Mouse (Mus musculus) lung, postnatal 0 days (tissue): ENCODE data around the gene Adcy7. TPM values are rescaled to one million over a fixed set of nuclear protein-coding genes. Genes with fewer than 3 reads are reported as not detected.

Source experiments
- ATAC-seq: fragments of 200-750 bp; cut with Nextera tagmentation; 2 replicates; pipeline ENCODE4 v1.8.0; 2017; ENCODE audit warnings: moderate library complexity
- DNase-seq: peaks from one replicate; pipeline ENCODE4 v3.0.0-alpha.2; 2016; ENCODE audit warnings: low spot score
- H3K27ac ChIP-seq: fragments of 300-500 bp; sonication (generic); 2 replicates; pipeline ENCODE4 v1.5.1; 2014; ENCODE audit warnings: antibody characterized with exemption, mild to moderate bottlenecking, low read length, mixed read lengths
- H3K27me3 ChIP-seq: fragments of 300-500 bp; sonication (generic); replicated peaks from 2 replicates; pipeline ENCODE4 v1.6.1; 2014; ENCODE audit warnings: low read length, mixed read lengths; ENCODE audit not compliant: insufficient read depth
- H3K36me3 ChIP-seq: fragments of 300-500 bp; sonication (generic); 2 replicates; pipeline ENCODE4 v1.6.1; 2014; ENCODE audit warnings: low read length, mixed read lengths; ENCODE audit not compliant: insufficient read depth
- H3K4me1 ChIP-seq: fragments of 300-500 bp; sonication (generic); 2 replicates; pipeline ENCODE4 v1.6.1; 2014; ENCODE audit warnings: antibody characterized with exemption, low read depth, low read length, mixed read lengths; ENCODE audit not compliant: insufficient read depth
- H3K4me2 ChIP-seq: fragments of 300-500 bp; sonication (generic); replicated peaks from 2 replicates; pipeline ENCODE4 v1.6.1; 2014; ENCODE audit warnings: low read depth, mild to moderate bottlenecking, low read length, moderate library complexity, mixed read lengths
- H3K4me3 ChIP-seq: fragments of 300-500 bp; sonication (generic); 2 replicates; pipeline ENCODE4 v1.5.1; 2014; ENCODE audit warnings: low read depth, low read length
- H3K9ac ChIP-seq: fragments of 300-500 bp; sonication (generic); replicated peaks from 2 replicates; pipeline ENCODE4 v1.6.1; 2014; ENCODE audit warnings: low read depth, mild to moderate bottlenecking
- H3K9me3 ChIP-seq: fragments of 300-500 bp; sonication (generic); 2 replicates; pipeline ENCODE4 v1.6.1; 2016; ENCODE audit warnings: low read length, mixed read lengths
- CTCF ChIP-seq: IDR thresholded peaks from 2 replicates; pipeline ENCODE4 v1.5.1; 2016; ENCODE audit warnings: antibody characterized with exemption, mild to moderate bottlenecking
- EP300 ChIP-seq: IDR thresholded peaks from 2 replicates; pipeline ENCODE4 v1.6.1; 2016; ENCODE audit warnings: antibody characterized with exemption, mild to moderate bottlenecking, control low read depth
- WGBS: fragments of 180-500 bp; shearing (Covaris S2); extraction: QIAGEN DNeasy Blood & Tissue Kit; methylation state at CpG from one replicate; pipeline ENCODE4 v1.1.7; 2014; 5-methylcytosine and 5-hydroxymethylcytosine counted together
- polyA plus RNA-seq: library from polyadenylated mRNA; unstranded; fragments of >200 nt; fragmentation: Nextera tagmentation; extraction: Ambion mirVana; gene quantifications from 2 replicates; pipeline ENCODE4 v1.2.1, GENCODE M21; 2015

Gene Adcy7
- polyA plus RNA-seq, 1 experiment from 2014 or later: 16.5 TPM

DNA sequence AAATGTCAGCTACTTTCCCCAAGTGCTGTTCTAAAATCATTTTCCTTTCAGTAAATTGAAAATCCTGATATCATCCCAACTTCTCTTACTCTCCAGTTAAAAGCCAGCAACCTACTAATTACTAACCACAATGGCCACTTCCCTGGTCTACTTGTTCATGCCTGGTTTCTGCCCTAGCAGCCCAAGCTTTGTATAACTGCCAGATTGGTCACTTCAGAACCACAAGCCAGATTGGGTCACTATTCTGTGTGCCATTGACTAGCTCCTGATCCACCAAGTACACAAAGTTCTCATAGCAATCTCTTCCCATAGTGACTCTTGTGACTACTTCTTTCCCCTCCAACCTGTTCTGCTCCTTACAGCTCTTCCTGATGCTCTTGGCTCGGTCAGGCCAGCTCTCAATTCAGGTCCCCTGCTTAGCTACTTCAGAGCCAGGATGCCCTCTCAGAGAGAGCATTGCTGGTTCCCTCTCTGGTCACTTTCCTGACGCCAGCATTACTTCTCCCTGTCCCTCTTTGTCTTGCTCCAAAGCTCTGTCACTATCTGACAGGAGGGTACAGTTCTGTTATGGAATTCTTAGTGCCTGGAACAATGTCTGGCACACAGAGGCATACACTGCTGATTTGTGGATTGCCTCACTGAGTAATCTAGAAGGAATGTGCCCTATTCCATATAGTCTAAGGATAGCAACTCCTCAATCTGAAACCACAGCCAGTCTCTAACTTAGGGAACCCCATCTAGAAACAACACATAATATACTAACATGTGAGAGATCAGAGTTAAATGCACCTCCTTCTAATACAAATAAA, 67.9 kb downstream of the Adcy7 start:
- ATAC-seq: peak; percentile 61
- no peak for TF ChIP-seq CTCF
- TF ChIP-seq EP300: 0 out of 2 replicates have a peak, but pooled peaks have one; percentile 9
- no peak overlapping the region for H3K9ac ChIP-seq

DNA sequence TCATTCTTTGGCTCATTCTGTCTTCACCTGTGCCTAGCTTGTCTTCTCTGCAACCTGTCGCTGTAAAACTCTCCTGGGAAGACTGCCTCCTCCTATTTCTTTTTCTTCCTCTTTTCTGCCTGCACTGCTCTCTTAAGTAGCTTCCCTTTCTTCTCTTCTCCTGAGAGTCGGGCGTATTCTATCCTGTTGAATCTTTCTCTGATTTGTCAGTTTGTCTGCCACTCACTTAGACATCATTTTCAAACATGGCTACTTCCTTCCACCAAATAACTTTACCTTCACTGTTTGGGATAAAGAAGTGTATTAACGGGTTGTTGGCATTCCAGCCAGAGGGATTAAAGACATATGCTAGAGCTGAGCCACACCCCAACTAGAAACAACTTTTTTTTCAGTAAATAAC, 69.8 kb downstream of the Adcy7 start:
- no peak for TF ChIP-seq CTCF
- TF ChIP-seq EP300: no peak
- Histone ChIP-seq H3K9ac (no peak overlapping the region), H3K27ac (no peak overlapping the region), H3K9me3 (no peaks in the 10 kb centered on the region), H3K4me2 (no peak overlapping the region), H3K4me3 (no peak overlapping the region), H3K27me3 (no peaks in the 10 kb centered on the region), H3K4me1 (no peaks in the 10 kb centered on the region), H3K36me3 (peaks cover 47% of the 10 kb centered on the region)
- WGBS: 83% methylated on average over 4 of the region's 4 CpGs
- ATAC-seq: no peak
- DNase-seq: no peak

More for the DNA sequence above, 67.9 kb downstream of the Adcy7 start:
- Histone ChIP-seq H3K36me3 (peaks cover 40% of the 10 kb centered on the region), H3K4me2 (no peak overlapping the region), H3K27me3 (no peaks in the 10 kb centered on the region), H3K4me3 (no peak overlapping the region), H3K9me3 (no peaks in the 10 kb centered on the region), H3K27ac (peak overlapping the region; percentile 20; the same call in 1 of the 2 replicates), H3K4me1 (no peaks in the 10 kb centered on the region)
- WGBS: 48% methylated on average over 2 of the region's 2 CpGs
- DNase-seq: peak; percentile 25

DNA sequence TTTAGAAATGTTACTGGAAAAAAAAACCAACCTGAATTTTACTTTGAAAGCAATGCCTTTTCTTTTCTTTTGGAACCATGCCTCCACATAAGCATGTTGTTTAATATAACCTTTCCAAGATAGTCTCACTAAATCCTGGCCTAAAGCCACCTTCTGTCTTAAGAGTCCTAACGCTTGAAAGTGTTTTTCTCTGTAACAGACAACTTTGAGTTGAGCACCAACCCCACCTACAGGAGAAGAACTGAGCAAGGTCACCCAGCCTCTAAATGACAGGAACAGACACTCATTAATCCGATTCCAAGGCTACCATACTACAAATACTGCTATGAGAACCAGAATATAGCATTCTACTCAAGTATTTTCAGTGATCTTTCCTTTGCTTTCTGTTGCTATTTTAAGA, 76.8 kb downstream of the Adcy7 start:
- whole genome bisulfite sequencing: 36% methylated on average over 2 of the region's 2 CpGs
- H3K4me3 ChIP-seq: no peak overlapping the region
- no peak overlapping the region for H3K4me2 ChIP-seq
- H3K27me3 ChIP-seq: no peaks in the 10 kb centered on the region
- no peaks in the 10 kb centered on the region for H3K4me1 ChIP-seq
- TF ChIP-seq EP300 (no peak), CTCF (peak; percentile 51)
- H3K9ac ChIP-seq: no peak overlapping the region
- peaks cover 63% of the 10 kb centered on the region for H3K36me3 ChIP-seq
- no peak overlapping the region for H3K27ac ChIP-seq
- ATAC-seq: no peak
- DNase-seq: peak; percentile 38
- H3K9me3 ChIP-seq: no peaks in the 10 kb centered on the region

DNA sequence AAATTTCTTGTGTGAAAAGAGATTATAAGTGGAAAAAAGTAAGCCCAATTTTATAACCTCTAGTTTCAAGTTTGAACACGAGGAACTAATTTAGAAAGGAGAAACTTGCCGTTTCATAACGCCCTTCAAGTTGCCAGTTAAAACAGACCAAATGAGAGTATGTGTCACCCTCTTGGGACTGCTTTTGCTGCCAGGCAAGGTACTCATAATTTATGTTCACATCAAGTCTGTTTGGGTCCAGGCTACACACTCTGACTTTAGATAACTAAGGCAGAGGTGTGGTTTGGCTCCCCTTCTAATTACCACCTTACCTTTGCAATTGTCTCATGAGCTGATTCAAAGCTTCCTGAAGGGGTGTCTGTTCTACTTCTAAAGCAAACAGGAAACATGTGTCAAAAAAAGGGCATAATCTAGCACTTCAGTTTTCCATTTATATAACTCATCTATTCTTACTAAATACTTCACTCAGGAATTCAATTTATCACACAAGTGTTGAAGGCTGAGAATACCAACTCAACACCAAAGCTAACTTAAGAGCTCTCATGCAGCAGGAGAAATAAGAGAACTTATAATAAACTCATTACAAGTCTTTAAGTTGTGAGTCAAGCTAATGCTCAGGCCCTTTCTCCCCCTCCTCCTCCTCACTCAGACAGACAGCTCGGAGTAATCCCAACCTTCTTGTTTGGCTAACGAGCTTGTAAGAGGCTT, 85.2 kb downstream of the Adcy7 start:
- ATAC-seq (peak; percentile 80), DNase-seq (peak; percentile 90)
- H3K4me3 ChIP-seq: no peak overlapping the region
- peaks cover 32% of the 10 kb centered on the region for H3K36me3 ChIP-seq
- 47% methylated on average over 5 of the region's 5 CpGs for WGBS
- no peaks in the 10 kb centered on the region for H3K9me3 ChIP-seq
- H3K9ac ChIP-seq: no peak overlapping the region
- H3K4me2 ChIP-seq: 0 out of 2 replicates have a peak overlapping the region, but pooled peaks have one; percentile 12
- H3K27ac ChIP-seq: peak overlapping the region; percentile 58; the same call in 1 of the 2 replicates
- TF ChIP-seq CTCF: no peak
- TF ChIP-seq EP300: peak; percentile 84
- H3K4me1 ChIP-seq: peaks cover 8% of the 10 kb centered on the region; the same call in 1 of the 2 replicates
- no peaks in the 10 kb centered on the region for H3K27me3 ChIP-seq

DNA sequence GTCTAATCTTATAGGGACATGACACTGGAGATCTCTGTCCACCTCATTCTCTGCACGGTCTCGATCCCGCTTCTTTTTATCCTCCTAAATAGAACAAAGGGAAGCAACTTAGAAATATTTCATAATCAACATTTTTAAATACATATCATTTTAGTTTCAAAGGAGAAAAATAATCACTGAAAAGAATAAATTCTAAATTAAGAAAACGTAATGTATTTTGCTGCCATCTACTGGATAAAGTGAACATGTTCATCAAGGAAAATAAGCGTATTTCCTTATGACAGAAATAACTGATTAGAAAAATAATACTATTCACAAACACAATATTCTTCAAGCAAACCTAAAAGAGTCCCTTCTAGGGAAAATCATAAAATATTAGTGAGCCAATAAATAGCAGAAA, 85.7 kb downstream of the Adcy7 start:
- DNase-seq (peak; percentile 75), ATAC-seq (no peak)
- Histone ChIP-seq H3K4me2 (0 out of 2 replicates have a peak overlapping the region, but pooled peaks have one; percentile 12), H3K36me3 (peaks cover 29% of the 10 kb centered on the region), H3K9ac (no peak overlapping the region), H3K27ac (peak overlapping the region; percentile 58; the same call in 1 of the 2 replicates), H3K4me1 (peaks cover 8% of the 10 kb centered on the region; the same call in 1 of the 2 replicates), H3K27me3 (no peaks in the 10 kb centered on the region), H3K4me3 (no peak overlapping the region), H3K9me3 (no peaks in the 10 kb centered on the region)
- no peak for TF ChIP-seq EP300
- TF ChIP-seq CTCF: peak; percentile 43
- WGBS: 47% methylated on average over 5 of the region's 5 CpGs

DNA sequence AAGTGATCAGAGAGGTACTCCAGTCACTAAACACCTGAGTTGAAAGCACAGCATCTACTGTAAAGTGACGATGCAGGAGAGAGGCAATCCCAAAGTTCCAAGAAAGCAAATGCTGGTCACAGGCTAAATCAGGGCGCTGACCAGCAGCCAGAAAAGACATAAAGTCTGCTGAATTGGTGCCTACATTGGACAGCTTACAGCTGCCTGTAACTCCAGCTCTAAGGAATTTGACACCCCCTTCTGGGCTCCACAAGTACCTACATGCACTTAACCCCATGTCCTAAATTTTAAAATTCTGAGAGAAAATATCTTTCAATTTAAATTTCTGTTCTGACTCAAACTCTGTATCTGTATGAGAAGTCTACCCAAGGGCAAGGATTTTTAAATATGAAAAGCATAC, 87.8 kb downstream of the Adcy7 start:
- Histone ChIP-seq H3K4me2 (peak overlapping the region; percentile 74), H3K27ac (0 out of 2 replicates have a peak overlapping the region, but pooled peaks have one; percentile 20), H3K36me3 (peaks cover 10% of the 10 kb centered on the region), H3K27me3 (no peaks in the 10 kb centered on the region), H3K4me3 (peak overlapping the region; percentile 73), H3K9me3 (no peaks in the 10 kb centered on the region), H3K4me1 (peaks cover 8% of the 10 kb centered on the region; the same call in 1 of the 2 replicates), H3K9ac (peak overlapping the region; percentile 16)
- no peak for ATAC-seq
- 49% methylated on average over 2 of the region's 2 CpGs for WGBS
- peak; percentile 76 for DNase-seq
- TF ChIP-seq CTCF: peak; percentile 50
- no peak for TF ChIP-seq EP300
